Mouse (Mus musculus): ENCODE results near the gene Kcnc2.

DNA sequence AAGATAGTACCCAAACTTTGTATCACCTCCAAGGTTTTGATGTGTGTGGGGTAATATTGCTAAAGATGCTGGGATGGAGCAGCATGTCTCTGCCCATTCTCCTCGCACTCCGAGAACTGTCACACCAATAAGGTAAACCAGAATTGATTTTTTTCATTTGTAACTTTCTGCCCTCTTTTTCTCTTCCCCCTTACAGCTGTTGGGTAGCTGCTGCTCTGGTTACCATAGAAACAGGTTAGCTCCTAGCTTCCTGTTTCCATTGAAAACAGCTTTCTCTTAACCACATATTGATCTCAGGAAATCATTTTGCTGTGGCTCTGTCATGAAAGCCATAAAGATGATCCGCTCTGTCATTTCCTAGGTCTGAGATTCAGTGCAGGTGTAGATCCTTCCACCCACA lies 7.1 kb downstream of the Kcnc2 start:
- TF ChIP-seq CTCF (IDR thresholded peaks at IDR 0.05; ENCODE audit: extremely low read depth, insufficient read length, insufficient replicate concordance, low read depth, low read length) (no peak), POLR2A (IDR thresholded peaks at IDR 0.05; ENCODE audit: low read depth, low read length) (no peak)

Measured in small intestine, adult 2 months (tissue).